Comparison of ENCODE assay signal across 11 mouse cellular contexts in genomic region chr10:40476535-40477285, GRCm38 (mm10).
A peak's percentile ranks its signal among the peaks of the same experiment; 100 is the strongest.
DNase-seq lines count a peak whose midpoint lies in the region; ATAC-seq lines count a peak whose summit lies in the region.
"Had no signal": no experiment of that assay in that cellular context is flagged by ENCODE, and none has a peak within 500 bp of the region (broad histone marks: within the 10 kb centered on the region; RNA-seq: fewer than 3 reads in every experiment).

No protein-coding gene starts in this region.

- WGBS in midbrain, embryonic 16.5 days, result 91% methylated on average over 5 of the region's 5 CpGs

- H3K27ac ChIP-seq in midbrain, embryonic 16.5 days (ENCODE audit: low read length), result no peak overlapping the region
- H3K27ac ChIP-seq: limb, embryonic 15.5 days had no signal

- DNase-seq in heart, adult 9 months (ENCODE audit: low spot score in 2 of 2), result peak; percentile 14 to 56
- DNase-seq in heart, postnatal 4 days, result no peak
- peak; percentile 54 for DNase-seq in CD4-positive, CD25-positive, alpha-beta regulatory T cell, adult 2 months (ENCODE audit: low read depth, low spot score)
- DNase-seq in adrenal gland, postnatal 10 days, result no peak
- DNase-seq in ovary, adult 18-20 months (ENCODE audit: low spot score), result no peak
- DNase-seq: cerebellum, postnatal 14 days; gastrocnemius, postnatal 36 days had no signal

- H3K4me3 ChIP-seq in megakaryocyte, embryonic 14.5 days (replicated peaks), result peak overlapping the region; percentile 87
- no peak overlapping the region for H3K4me3 ChIP-seq in midbrain, embryonic 16.5 days (ENCODE audit: low read depth, low read length)
- H3K4me3 ChIP-seq: limb, embryonic 15.5 days had no signal

- no peaks in the 10 kb centered on the region for H3K27me3 ChIP-seq in megakaryocyte, embryonic 14.5 days (replicated peaks)
- no peaks in the 10 kb centered on the region for H3K27me3 ChIP-seq in midbrain, embryonic 16.5 days (ENCODE audit: control insufficient read depth, insufficient read depth, low read depth, low read length)
- H3K27me3 ChIP-seq: limb, embryonic 15.5 days had no signal

- no peak overlapping the region for H3K4me2 ChIP-seq in midbrain, embryonic 16.5 days (ENCODE audit: low read length)
- H3K4me2 ChIP-seq: limb, embryonic 15.5 days had no signal

- H3K9ac ChIP-seq in midbrain, embryonic 16.5 days (ENCODE audit: low read depth, low read length), result no peak overlapping the region
- H3K9ac ChIP-seq: limb, embryonic 15.5 days had no signal

- H3K4me1 ChIP-seq in megakaryocyte, embryonic 14.5 days, result peaks cover 79% of the 10 kb centered on the region
- no peaks in the 10 kb centered on the region for H3K4me1 ChIP-seq in midbrain, embryonic 16.5 days (ENCODE audit: control insufficient read depth, insufficient read depth, low read length)
- H3K4me1 ChIP-seq: limb, embryonic 15.5 days had no signal

- H3K36me3 ChIP-seq in megakaryocyte, embryonic 14.5 days (replicated peaks; ENCODE audit: low read length), result peaks cover 91% of the 10 kb centered on the region
- H3K36me3 ChIP-seq in midbrain, embryonic 16.5 days (ENCODE audit: control insufficient read depth, insufficient read depth, low read length), result peaks cover 5% of the 10 kb centered on the region

- H3K9me3 ChIP-seq in megakaryocyte, embryonic 14.5 days, result no peaks in the 10 kb centered on the region
- no peaks in the 10 kb centered on the region for H3K9me3 ChIP-seq in midbrain, embryonic 16.5 days (replicated peaks; ENCODE audit: control insufficient read depth, low read length, poor library complexity, severe bottlenecking)
- H3K9me3 ChIP-seq: limb, embryonic 15.5 days had no signal

- peak; percentile 31 for ATAC-seq in inflammation-experienced regulatory T-cells, adult 6 months
- ATAC-seq in midbrain, embryonic 16.5 days, result no peak

Comparison
In these comparisons a context has a peak if more than half of its experiments do, and no peak if none do; other contexts are left out.
1. DNase-seq: peak in heart, adult 9 months (2 of 2) and CD4-positive, CD25-positive, alpha-beta regulatory T cell, adult 2 months (single experiment); none in heart, postnatal 4 days (single experiment), adrenal gland, postnatal 10 days (single experiment) and ovary, adult 18-20 months (single experiment).